Mouse (Mus musculus) hindbrain, embryonic 13.5 days (tissue): ENCODE results near the gene Lrpap1. TPM values are rescaled to one million over a fixed set of nuclear protein-coding genes. Genes with fewer than 3 reads are reported as not detected.

Experiments used
- ATAC-seq: fragments of 200-750 bp; cut with Nextera tagmentation; 2 replicates; pipeline ENCODE4 v1.8.0; 2017; ENCODE audit warnings: moderate TSS enrichment; ENCODE audit not compliant: low FRiP score
- H3K27ac ChIP-seq: fragments of 300-500 bp; sonication (generic); 2 replicates; pipeline ENCODE4 v1.5.1; 2015; ENCODE audit warnings: inconsistent platforms, mild to moderate bottlenecking, moderate library complexity
- H3K27me3 ChIP-seq: fragments of 300-500 bp; sonication (generic); 2 replicates; pipeline ENCODE4 v1.6.1; 2015; ENCODE audit warnings: mild to moderate bottlenecking, inconsistent platforms
- H3K36me3 ChIP-seq: fragments of 300-500 bp; sonication (generic); 2 replicates; pipeline ENCODE4 v1.6.1; 2015; ENCODE audit warnings: mild to moderate bottlenecking, inconsistent platforms
- H3K4me1 ChIP-seq: fragments of 300-500 bp; sonication (generic); replicated peaks from 2 replicates; pipeline ENCODE4 v1.6.1; 2015; ENCODE audit warnings: inconsistent platforms
- H3K4me2 ChIP-seq: fragments of 300-500 bp; sonication (generic); 2 replicates; pipeline ENCODE4 v1.6.1; 2015; ENCODE audit warnings: inconsistent platforms, mild to moderate bottlenecking, moderate library complexity
- H3K4me3 ChIP-seq: fragments of 300-500 bp; sonication (generic); 2 replicates; pipeline ENCODE4 v1.5.1; 2015; ENCODE audit warnings: mild to moderate bottlenecking, inconsistent platforms
- H3K9ac ChIP-seq: fragments of 300-500 bp; sonication (generic); 2 replicates; pipeline ENCODE4 v1.6.1; 2015; ENCODE audit warnings: mild to moderate bottlenecking, inconsistent platforms
- H3K9me3 ChIP-seq: fragments of 300-500 bp; sonication (generic); 2 replicates; pipeline ENCODE4 v1.6.1; 2016; ENCODE audit warnings: inconsistent platforms
- WGBS: fragments of 180-500 bp; shearing (Covaris S2); methylation state at CpG from one replicate; pipeline ENCODE4 v1.1.7; 2015; 5-methylcytosine and 5-hydroxymethylcytosine counted together
- polyA plus RNA-seq: library from polyadenylated mRNA; unstranded; fragments of >200 nt; fragmentation: Nextera tagmentation; extraction: Ambion mirVana; gene quantifications from 2 replicates; pipeline ENCODE4 v1.2.1, GENCODE M21; 2015

Lrpap1 gene
- polyA plus RNA-seq, 1 experiment from 2014 or later, result 126 TPM

DNA sequence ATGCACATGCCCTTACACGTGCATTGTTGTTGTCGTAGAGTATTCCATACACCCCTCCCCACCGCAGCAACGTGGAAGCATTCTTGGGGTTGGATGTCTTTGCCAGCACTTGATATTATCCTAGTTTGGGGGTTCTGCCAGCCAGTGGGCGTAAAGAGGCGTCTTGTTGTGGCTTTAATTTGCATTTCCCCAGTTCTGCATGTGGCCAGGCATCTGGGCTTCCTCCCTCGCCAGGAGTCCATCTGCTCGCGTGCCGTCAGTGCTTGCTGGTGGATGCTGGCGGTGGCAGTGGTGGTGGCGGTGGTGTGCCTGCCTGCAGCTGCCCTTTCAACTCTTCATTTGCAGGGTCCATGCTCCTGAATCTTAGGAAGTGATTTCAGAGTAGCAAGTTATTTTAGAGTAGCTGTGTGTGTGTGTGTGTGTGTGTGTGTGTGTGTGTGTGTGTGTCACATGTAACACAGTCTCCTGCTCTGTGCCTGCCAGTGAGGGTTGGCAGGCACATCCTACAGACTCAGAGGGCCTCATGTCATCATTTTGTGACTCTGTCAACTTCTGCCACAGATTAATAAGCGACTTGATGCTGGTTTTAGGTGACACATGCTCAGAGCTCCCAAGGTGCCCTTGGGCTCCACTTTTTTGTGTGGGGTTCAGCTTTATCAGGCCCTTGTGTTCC is 32.1 kb upstream of the Lrpap1 start:
- H3K4me3 ChIP-seq, result no peak overlapping the region
- H3K9me3 ChIP-seq, result no peaks in the 10 kb centered on the region
- H3K27me3 ChIP-seq, result peaks cover 13% of the 10 kb centered on the region
- peaks cover 24% of the 10 kb centered on the region for H3K4me1 ChIP-seq
- 54% methylated on average over 13 of the region's 13 CpGs for WGBS
- peak overlapping the region; percentile 56 for H3K27ac ChIP-seq
- no peaks in the 10 kb centered on the region for H3K36me3 ChIP-seq
- H3K9ac ChIP-seq, result no peak overlapping the region
- no peak overlapping the region for H3K4me2 ChIP-seq
- ATAC-seq, result no peak

DNA sequence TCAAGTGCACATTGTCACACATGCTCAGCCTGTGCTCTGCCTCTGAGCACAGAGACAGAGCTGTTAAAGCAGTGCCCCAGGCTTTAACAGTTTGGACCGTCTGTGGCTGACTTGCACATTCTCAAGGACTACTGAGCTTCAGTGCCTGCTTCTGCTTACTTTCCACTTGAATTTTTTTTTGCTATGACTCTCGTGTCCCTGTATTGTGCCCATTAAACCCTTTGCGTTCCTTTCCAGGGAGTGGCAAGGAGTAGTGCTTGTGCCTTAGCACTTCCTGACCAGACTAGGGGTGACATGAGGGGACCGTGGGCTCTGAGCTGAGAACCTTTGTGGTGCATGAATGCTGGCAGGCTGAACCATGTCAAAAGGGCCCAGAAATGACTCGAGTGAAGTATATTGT is 30.3 kb upstream of the Lrpap1 start:
- peaks cover 15% of the 10 kb centered on the region for H3K4me1 ChIP-seq
- 73% methylated on average over 5 of the region's 5 CpGs for WGBS
- no peaks in the 10 kb centered on the region for H3K36me3 ChIP-seq
- peaks cover 3% of the 10 kb centered on the region; the same call in 1 of the 2 replicates for H3K27me3 ChIP-seq
- no peak overlapping the region for H3K27ac ChIP-seq
- H3K9me3 ChIP-seq, result no peaks in the 10 kb centered on the region
- no peak overlapping the region for H3K4me2 ChIP-seq
- no peak overlapping the region for H3K4me3 ChIP-seq
- no peak for ATAC-seq
- H3K9ac ChIP-seq, result no peak overlapping the region

DNA sequence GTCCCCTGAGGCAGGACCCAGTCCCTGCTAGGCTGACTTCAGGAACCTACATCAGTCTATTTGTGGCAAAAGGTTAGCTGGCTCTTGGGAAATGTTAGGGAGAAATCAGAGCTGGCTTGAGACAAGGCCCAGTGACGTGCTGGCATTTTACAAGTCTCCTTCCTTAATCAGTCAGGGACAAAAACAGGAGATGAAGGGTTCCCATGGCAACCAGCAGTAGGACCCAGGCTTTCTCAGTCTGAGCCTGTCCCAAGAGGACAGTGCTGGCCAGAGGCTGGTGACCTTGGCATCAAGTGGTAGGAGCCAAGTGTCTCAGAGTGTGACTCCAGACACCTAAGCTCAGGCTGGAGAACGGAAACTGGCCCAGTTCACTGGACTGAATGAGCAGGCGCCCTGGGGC is 28.7 kb upstream of the Lrpap1 start:
- no peak overlapping the region for H3K27ac ChIP-seq
- WGBS, result 61% methylated on average over 3 of the region's 3 CpGs
- H3K27me3 ChIP-seq, result no peaks in the 10 kb centered on the region; the same call in 1 of the 2 replicates
- H3K9me3 ChIP-seq, result no peaks in the 10 kb centered on the region
- peaks cover 15% of the 10 kb centered on the region for H3K4me1 ChIP-seq
- no peak overlapping the region for H3K4me3 ChIP-seq
- H3K36me3 ChIP-seq, result no peaks in the 10 kb centered on the region
- ATAC-seq, result no peak
- H3K9ac ChIP-seq, result no peak overlapping the region
- H3K4me2 ChIP-seq, result no peak overlapping the region

DNA sequence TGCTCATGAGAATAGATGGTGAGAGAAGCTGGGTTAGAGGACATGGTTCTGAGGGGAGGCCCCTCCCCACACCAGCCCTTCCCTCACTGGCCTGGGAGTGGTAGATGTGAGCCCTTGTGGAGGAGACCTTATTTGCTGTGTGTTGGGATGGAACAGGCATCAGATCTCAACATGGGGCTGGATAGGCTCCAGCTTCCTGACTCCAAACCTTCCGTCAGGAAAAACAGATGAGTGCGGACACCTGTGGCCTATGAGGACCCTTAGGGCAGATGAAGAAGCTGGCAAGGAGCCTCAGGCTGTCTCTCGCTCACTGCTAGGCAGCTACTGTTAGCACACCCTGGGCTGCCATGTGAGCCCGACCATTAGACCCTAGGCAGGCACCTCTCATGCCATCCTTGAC is 27.9 kb upstream of the Lrpap1 start:
- WGBS, result 88% methylated on average over 4 of the region's 4 CpGs
- no peak overlapping the region for H3K4me3 ChIP-seq
- no peaks in the 10 kb centered on the region for H3K36me3 ChIP-seq
- ATAC-seq, result no peak
- H3K27me3 ChIP-seq, result no peaks in the 10 kb centered on the region; the same call in 1 of the 2 replicates
- H3K9ac ChIP-seq, result no peak overlapping the region
- no peak overlapping the region for H3K27ac ChIP-seq
- H3K4me1 ChIP-seq, result peaks cover 12% of the 10 kb centered on the region
- H3K4me2 ChIP-seq, result no peak overlapping the region
- H3K9me3 ChIP-seq, result no peaks in the 10 kb centered on the region

DNA sequence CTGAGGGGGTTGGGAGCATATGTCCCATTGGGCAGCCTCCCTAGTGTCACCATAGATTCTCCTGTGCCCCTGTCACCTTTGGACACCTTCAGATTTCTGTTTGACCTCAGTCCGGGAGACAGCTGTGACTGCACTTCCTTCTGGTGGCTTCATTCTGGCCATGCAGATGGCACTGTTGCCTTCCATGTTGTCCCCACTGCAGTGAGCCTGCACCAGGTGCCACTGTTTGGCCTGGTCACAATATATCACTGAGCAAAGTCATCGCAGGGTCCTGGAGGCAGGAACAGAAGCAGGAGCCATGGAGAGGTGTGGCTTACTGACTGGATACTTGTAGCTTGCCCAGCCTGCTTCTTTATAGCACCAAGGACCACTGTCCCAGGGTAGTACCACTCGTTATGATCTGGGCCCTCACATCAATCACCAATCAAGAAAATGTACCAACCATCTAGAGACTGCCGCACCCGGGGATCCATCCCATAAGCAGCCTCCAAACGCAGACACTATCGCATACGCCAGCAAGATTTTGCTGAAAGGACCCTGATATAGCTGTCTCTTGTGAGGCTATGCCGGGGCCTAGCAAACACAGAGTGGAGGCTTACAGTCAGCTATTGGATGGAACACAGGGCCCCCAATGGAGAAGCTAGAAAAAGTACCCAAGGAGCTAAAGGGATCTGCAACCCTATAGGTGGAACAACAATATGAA is 26.9 kb upstream of the Lrpap1 start:
- H3K9ac ChIP-seq, result no peak overlapping the region
- H3K36me3 ChIP-seq, result no peaks in the 10 kb centered on the region
- WGBS, result 90% methylated on average over 9 of the region's 9 CpGs
- H3K9me3 ChIP-seq, result no peaks in the 10 kb centered on the region
- no peak overlapping the region for H3K4me3 ChIP-seq
- H3K27me3 ChIP-seq, result no peaks in the 10 kb centered on the region; the same call in 1 of the 2 replicates
- no peak overlapping the region for H3K4me2 ChIP-seq
- H3K27ac ChIP-seq, result no peak overlapping the region
- H3K4me1 ChIP-seq, result peaks cover 1% of the 10 kb centered on the region; the same call in 1 of the 2 replicates
- ATAC-seq, result no peak

DNA sequence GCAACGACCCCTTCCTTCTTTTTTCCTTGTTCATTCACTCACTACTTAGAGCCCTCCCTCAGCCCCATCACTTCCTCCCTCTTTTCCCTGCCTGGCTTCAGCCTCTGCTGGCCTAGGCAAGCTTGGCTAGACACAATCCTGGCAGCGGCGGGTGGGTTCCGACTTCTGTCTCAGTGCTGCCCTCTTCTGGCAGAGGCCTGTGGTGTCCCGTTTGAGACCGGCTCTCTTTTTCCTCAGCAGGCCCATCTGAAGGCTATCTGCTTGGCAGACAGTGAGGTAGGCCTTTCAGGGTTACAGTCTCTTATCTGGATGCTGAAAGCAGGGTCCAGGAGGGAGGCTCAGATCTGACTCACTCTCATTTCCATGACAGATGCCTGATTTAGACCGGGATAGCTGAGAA is 26.2 kb upstream of the Lrpap1 start:
- no peaks in the 10 kb centered on the region for H3K36me3 ChIP-seq
- H3K27ac ChIP-seq, result no peak overlapping the region
- H3K4me1 ChIP-seq, result no peaks in the 10 kb centered on the region
- peak; percentile 60 for ATAC-seq
- H3K9me3 ChIP-seq, result no peaks in the 10 kb centered on the region
- H3K4me2 ChIP-seq, result no peak overlapping the region
- H3K4me3 ChIP-seq, result no peak overlapping the region
- H3K9ac ChIP-seq, result no peak overlapping the region
- no peaks in the 10 kb centered on the region; the same call in 1 of the 2 replicates for H3K27me3 ChIP-seq
- WGBS, result 7% methylated on average over 7 of the region's 7 CpGs

DNA sequence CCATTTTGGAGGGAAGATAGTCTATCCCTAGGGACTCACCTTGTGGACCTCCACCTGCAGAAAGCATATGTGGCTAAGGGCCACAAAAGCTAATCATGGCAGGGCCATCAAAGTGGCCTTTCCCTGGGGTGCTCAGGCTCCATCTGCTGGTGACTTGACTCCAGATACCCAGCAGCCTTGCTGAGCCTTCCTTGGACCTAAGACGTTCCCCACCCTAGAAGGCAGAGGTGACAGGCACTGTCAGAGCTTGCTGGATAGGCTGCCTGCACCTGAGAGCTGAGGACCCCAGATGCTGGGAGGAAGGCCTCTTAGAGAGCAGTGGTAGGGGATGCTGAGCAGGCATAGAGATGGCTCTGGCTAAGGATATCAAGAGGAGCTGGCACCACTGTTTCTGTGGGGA is 25.7 kb upstream of the Lrpap1 start:
- Histone ChIP-seq H3K4me1 (no peaks in the 10 kb centered on the region), H3K4me3 (no peak overlapping the region), H3K36me3 (no peaks in the 10 kb centered on the region), H3K4me2 (no peak overlapping the region), H3K9ac (no peak overlapping the region), H3K9me3 (no peaks in the 10 kb centered on the region), H3K27ac (no peak overlapping the region), H3K27me3 (no peaks in the 10 kb centered on the region; the same call in 1 of the 2 replicates)
- ATAC-seq, result no peak
- WGBS, result 41% methylated on average over 1 of the region's 1 CpGs

DNA sequence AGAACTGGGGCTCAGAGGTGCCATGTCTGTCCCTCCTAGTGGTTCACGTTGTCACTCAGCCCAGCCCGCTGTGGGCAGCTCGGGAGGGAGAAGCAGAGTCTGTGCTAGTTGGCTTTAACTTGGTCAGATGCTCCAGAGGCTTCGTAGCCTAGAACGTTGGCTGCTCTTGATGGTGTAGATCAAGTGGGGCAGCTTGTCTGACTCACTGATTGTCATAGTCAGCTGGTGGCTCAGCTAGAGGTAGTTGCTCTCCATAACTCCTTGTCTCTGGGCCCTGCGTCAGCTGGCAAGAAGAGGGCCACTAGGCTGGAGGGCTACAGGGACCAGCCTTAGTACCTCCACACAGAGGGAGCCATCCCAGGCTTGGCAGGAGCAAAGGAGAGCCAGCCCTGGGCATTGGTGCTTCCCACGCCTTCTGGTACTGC is 24.2 kb upstream of the Lrpap1 start:
- H3K4me1 ChIP-seq, result no peaks in the 10 kb centered on the region
- no peak overlapping the region for H3K27ac ChIP-seq
- H3K4me2 ChIP-seq, result no peak overlapping the region
- no peaks in the 10 kb centered on the region for H3K36me3 ChIP-seq
- no peaks in the 10 kb centered on the region for H3K9me3 ChIP-seq
- WGBS, result 92% methylated on average over 7 of the region's 7 CpGs
- no peaks in the 10 kb centered on the region; the same call in 1 of the 2 replicates for H3K27me3 ChIP-seq
- no peak overlapping the region for H3K4me3 ChIP-seq
- ATAC-seq, result no peak
- no peak overlapping the region for H3K9ac ChIP-seq

DNA sequence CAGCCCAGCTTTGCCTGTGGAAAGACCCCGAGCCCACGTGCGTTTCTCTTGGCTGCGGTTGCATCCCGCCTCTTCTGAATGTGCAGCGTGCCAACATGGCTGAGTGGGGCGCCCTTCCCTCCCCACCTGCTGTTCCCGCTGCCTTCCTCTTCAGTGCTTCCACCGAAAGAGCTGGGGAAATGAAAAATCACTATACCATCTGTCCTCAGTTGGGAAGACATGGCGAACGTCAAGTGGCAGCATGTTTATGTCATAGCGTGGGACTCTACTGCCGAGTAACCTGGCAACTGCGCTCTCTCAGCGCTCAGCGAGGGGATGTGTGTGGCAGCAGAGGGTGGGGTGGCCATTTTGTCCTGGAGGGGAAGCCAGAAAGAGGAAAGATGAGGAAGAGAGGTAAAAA is 23.6 kb upstream of the Lrpap1 start:
- H3K9ac ChIP-seq, result no peak overlapping the region
- H3K4me3 ChIP-seq, result no peak overlapping the region
- H3K27ac ChIP-seq, result no peak overlapping the region
- peaks cover under 1% of the 10 kb centered on the region; the same call in 1 of the 2 replicates for H3K27me3 ChIP-seq
- no peaks in the 10 kb centered on the region for H3K9me3 ChIP-seq
- no peak for ATAC-seq
- no peaks in the 10 kb centered on the region for H3K36me3 ChIP-seq
- no peak overlapping the region for H3K4me2 ChIP-seq
- H3K4me1 ChIP-seq, result no peaks in the 10 kb centered on the region
- 78% methylated on average over 16 of the region's 16 CpGs for WGBS

DNA sequence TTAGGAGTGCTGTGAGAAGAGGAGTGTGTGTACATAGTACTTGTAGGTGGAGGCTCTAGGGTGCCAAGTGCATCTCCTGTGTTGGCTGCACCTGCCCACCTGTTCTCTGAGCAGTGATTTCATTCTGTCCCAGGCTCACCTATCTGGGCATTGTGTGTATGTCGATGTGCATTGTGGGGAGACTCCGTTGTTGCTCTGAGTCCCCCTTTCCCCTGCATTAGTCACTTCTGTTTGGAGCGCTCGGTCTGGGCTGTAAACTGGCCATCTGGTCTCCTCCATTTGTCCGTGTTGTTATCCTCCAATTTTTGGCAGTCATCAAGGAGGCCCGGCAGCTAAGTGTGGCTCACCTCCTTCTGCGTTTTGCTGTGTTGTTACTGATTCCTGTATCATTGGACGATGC is 14.5 kb upstream of the Lrpap1 start:
- ATAC-seq, result no peak
- Histone ChIP-seq H3K27ac (no peak overlapping the region), H3K36me3 (no peaks in the 10 kb centered on the region), H3K4me3 (no peak overlapping the region), H3K27me3 (0 out of 2 replicates have a peak, but pooled peaks cover 3% of the 10 kb centered on the region), H3K4me1 (no peaks in the 10 kb centered on the region), H3K9me3 (no peaks in the 10 kb centered on the region), H3K9ac (no peak overlapping the region), H3K4me2 (no peak overlapping the region)
- WGBS, result 89% methylated on average over 8 of the region's 8 CpGs

DNA sequence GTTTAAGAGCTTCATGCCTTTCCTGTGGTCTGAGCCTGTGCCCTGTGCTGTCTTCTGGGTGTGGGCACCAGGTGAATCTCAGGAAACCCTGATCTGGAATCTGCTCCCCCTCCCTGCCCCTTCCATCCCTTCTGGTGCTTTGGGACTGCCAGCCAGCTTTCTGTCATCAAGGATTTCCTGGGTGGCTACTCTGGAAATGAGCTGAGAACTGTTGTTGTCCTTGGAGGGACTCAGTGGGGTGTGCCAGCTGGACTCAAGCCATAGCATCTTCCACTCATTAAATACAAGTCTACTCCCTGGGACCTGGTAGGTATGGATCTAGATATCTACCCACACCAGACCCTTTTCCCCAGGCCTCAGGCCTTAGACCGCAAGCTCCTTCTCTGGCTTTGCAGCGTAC is 12.9 kb upstream of the Lrpap1 start:
- Histone ChIP-seq H3K4me1 (no peaks in the 10 kb centered on the region), H3K4me3 (no peak overlapping the region), H3K27ac (no peak overlapping the region), H3K36me3 (no peaks in the 10 kb centered on the region), H3K27me3 (no peaks in the 10 kb centered on the region), H3K4me2 (no peak overlapping the region), H3K9ac (no peak overlapping the region), H3K9me3 (no peaks in the 10 kb centered on the region)
- 91% methylated on average over 2 of the region's 2 CpGs for WGBS
- no peak for ATAC-seq

DNA sequence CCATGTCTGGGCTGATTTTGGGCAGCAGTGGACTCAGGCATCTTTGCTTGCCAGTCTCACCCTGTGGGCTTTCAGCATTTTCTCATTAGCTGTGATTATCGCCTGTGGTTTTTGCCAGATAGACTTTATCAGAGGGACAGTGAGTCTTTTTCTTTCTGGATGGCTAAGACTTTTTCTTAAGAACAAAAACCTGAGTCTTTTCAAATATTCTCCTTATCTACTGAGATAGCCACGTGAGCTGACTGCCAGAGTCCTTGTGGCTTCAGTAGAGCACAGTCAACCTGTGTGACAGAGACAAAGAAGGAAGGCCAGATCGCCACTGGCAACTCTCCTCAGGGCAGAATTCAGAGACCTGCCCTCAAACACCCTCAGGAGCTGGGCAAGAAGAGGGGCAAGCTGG is 12.1 kb upstream of the Lrpap1 start:
- Histone ChIP-seq H3K27me3 (no peaks in the 10 kb centered on the region), H3K9me3 (no peaks in the 10 kb centered on the region), H3K4me2 (no peak overlapping the region), H3K4me1 (no peaks in the 10 kb centered on the region), H3K4me3 (no peak overlapping the region), H3K27ac (no peak overlapping the region), H3K9ac (no peak overlapping the region), H3K36me3 (no peaks in the 10 kb centered on the region)
- 91% methylated on average over 3 of the region's 3 CpGs for WGBS
- ATAC-seq, result no peak

DNA sequence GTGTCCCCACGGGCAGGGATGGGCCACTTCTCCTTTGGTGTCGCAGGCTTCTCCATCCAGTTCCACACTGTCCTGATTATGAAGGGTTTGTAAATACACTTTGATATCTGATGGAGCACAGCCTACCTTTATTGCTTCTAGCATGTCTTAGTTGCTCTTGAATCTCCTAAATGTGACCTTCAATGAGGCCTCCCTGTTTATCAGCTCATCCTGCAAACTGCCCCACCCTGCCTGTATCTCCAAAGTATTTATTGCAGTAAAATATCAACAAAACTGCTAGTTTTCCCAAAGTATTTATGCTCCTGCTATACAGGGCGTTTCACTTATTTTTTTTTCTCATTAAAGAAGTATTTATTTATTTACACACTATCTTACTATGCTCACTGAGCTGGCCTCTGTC is 10.4 kb upstream of the Lrpap1 start:
- Histone ChIP-seq H3K4me2 (no peak overlapping the region), H3K4me1 (no peaks in the 10 kb centered on the region), H3K27me3 (no peaks in the 10 kb centered on the region), H3K9ac (no peak overlapping the region), H3K9me3 (no peaks in the 10 kb centered on the region), H3K27ac (no peak overlapping the region), H3K36me3 (no peaks in the 10 kb centered on the region), H3K4me3 (no peak overlapping the region)
- WGBS, result 73% methylated on average over 3 of the region's 3 CpGs
- no peak for ATAC-seq
